Mouse (Mus musculus): Measurements from ENCODE around the gene Map7. TPM values are rescaled to one million over a fixed set of nuclear protein-coding genes. Genes with fewer than 3 reads are reported as not detected.

Map7 gene
- polyA plus RNA-seq, 1 experiment from 2014 or later: 18.4 TPM

DNA sequence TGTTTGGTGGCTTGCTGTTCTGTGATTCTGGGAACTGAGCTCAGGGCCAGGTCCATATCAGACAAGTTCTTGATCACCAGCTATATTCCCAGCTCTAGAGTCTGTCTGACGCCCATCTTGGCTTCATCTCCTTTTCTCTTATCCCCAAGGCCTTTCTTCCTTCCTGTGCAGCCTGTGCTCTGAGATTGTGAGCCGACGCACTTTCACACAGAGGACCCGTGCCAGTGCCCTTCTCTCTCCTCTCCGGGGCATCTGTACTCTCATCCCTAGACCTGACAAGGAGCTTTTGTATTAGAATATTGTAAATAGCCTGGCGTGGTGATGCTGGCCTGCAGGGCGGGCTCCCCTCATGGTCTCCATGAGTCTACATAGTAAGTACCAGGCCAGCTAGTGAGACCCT, 7.1 kb downstream of the Map7 start:
- Histone ChIP-seq H3K9ac (no peak overlapping the region), H3K9me3 (replicated peaks) (no peaks in the 10 kb centered on the region), H3K4me3 (replicated peaks) (no peak overlapping the region), H3K4me1 (no peaks in the 10 kb centered on the region), H3K27ac (replicated peaks) (no peak overlapping the region), H3K27me3 (peaks cover 3% of the 10 kb centered on the region; the same call in 1 of the 2 replicates), H3K4me2 (replicated peaks) (no peak overlapping the region), H3K36me3 (no peaks in the 10 kb centered on the region)
- WGBS: 69% methylated on average over 7 of the region's 7 CpGs
- ATAC-seq (ENCODE audit: insufficient number of reproducible peaks, low FRiP score, low TSS enrichment, low read depth): no peak

DNA sequence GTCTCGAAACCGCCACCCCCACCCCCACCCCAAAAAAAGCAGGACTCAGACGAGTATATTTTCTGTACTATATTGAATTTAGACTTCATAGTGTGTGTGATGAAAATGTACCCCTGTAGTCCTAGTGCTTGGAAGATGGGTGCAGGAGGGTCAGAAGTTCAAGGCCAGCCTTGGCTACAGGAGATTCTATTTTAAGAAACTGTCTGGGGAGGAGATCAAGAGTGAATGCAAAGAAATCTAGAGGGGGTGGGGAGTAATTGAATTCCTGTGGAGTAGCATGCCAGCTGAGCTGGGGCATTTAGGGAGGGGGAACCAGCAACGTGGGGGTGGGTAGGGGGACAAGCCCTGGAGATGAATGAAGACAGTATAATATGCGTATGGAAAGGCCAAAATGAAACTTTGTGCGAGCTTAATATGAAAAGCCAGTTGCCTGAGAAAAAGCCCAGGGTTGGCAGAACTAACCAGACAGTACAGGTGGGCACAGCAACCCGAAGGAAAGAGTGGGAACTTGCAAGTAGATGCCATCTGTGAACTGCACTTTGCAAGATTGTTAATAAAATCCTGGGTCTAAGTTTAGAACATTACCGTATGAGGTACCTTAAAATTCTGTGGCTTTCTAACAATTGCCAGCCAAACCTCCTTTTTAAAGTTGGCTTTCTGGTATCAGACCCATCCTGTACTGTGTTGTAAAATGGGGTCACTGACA, 8.9 kb downstream of the Map7 start:
- 71% methylated on average over 8 of the region's 8 CpGs for WGBS
- no peak for ATAC-seq (ENCODE audit: insufficient number of reproducible peaks, low FRiP score, low TSS enrichment, low read depth)
- no peaks in the 10 kb centered on the region for H3K9me3 ChIP-seq (replicated peaks)

DNA sequence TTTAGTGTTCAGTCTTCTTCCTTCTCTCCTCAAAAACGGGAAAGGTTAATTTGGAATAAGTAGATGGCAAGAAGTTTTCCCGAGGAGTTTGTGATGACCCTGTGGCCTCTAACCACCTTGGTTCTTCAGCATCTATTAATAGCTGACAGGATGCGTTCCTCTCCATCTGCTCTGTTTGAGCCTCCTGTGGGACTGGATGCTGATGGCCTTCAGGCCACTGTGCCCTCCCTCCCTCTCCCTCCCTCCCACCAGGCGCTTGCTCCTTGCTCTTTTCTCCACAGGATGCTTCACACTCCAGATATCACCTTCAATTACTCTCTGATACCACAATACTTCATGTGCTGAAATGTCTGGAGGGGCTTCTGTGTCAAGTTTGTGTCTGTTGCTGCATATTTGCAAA, 10.5 kb downstream of the Map7 start:
- no peak overlapping the region for H3K9ac ChIP-seq
- no peak for ATAC-seq (ENCODE audit: insufficient number of reproducible peaks, low FRiP score, low TSS enrichment, low read depth)

More for the DNA sequence above, 8.9 kb downstream of the Map7 start:
- Histone ChIP-seq H3K36me3 (no peaks in the 10 kb centered on the region), H3K4me1 (no peaks in the 10 kb centered on the region), H3K4me3 (replicated peaks) (no peak overlapping the region), H3K27ac (replicated peaks) (no peak overlapping the region), H3K4me2 (replicated peaks) (no peak overlapping the region), H3K27me3 (no peaks in the 10 kb centered on the region), H3K9ac (no peak overlapping the region)

DNA sequence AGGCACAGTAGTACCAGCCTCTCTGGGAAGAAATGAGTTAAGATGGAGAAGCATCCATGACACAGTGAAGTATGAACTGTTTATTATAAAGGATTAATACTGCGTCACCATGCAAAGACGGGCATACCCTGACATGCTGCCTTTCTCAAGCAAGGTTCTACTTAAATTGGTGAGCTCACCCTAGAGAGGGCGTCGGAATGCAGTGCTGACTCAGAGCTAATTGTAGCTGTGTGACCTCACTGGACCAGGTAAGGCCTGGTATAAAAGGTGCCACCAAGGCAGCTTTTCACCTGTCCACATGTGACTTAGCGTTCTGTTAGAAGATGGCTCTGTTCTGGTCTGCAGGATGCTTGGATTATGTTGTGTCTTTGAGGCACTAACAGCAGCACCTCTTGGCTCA, 11.0 kb downstream of the Map7 start:
- no peak for ATAC-seq (ENCODE audit: insufficient number of reproducible peaks, low FRiP score, low TSS enrichment, low read depth)
- H3K27me3 ChIP-seq: no peaks in the 10 kb centered on the region
- no peak overlapping the region for H3K9ac ChIP-seq
- H3K9me3 ChIP-seq (replicated peaks): no peaks in the 10 kb centered on the region
- WGBS: 74% methylated on average over 5 of the region's 5 CpGs
- no peak overlapping the region for H3K27ac ChIP-seq (replicated peaks)
- no peaks in the 10 kb centered on the region for H3K4me1 ChIP-seq
- H3K4me2 ChIP-seq (replicated peaks): no peak overlapping the region
- H3K36me3 ChIP-seq: no peaks in the 10 kb centered on the region
- no peak overlapping the region for H3K4me3 ChIP-seq (replicated peaks)

More for the DNA sequence above, 10.5 kb downstream of the Map7 start:
- WGBS: 50% methylated on average over 4 of the region's 4 CpGs
- Histone ChIP-seq H3K4me2 (replicated peaks) (no peak overlapping the region), H3K27ac (replicated peaks) (no peak overlapping the region), H3K36me3 (no peaks in the 10 kb centered on the region), H3K4me3 (replicated peaks) (no peak overlapping the region), H3K4me1 (no peaks in the 10 kb centered on the region), H3K27me3 (no peaks in the 10 kb centered on the region), H3K9me3 (replicated peaks) (no peaks in the 10 kb centered on the region)

DNA sequence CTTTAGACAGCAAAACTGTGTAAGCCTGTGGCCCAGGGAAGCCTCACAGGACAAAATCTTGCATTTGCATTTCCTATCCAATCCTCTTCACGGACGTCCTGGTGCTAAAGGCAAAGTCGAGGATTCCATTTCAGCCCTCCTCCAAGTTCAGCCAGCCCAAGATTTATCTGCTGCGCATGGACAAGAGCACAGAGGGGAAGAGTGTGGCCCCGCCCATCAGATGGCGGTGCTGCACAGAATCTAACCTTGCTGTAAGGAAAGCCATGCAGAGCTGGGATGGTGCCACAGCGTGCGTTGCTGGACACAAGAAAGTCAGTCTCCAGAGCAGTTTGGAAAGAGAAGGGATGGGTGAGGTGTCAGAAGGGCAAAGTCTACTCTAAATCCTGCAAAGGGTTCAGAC, 12.6 kb downstream of the Map7 start:
- no peak overlapping the region for H3K4me2 ChIP-seq (replicated peaks)
- no peak overlapping the region for H3K27ac ChIP-seq (replicated peaks)
- no peaks in the 10 kb centered on the region for H3K9me3 ChIP-seq (replicated peaks)
- no peak for ATAC-seq (ENCODE audit: insufficient number of reproducible peaks, low FRiP score, low TSS enrichment, low read depth)
- no peak overlapping the region for H3K4me3 ChIP-seq (replicated peaks)
- H3K9ac ChIP-seq: no peak overlapping the region
- WGBS: 59% methylated on average over 8 of the region's 8 CpGs
- H3K36me3 ChIP-seq: no peaks in the 10 kb centered on the region
- no peaks in the 10 kb centered on the region for H3K4me1 ChIP-seq
- no peaks in the 10 kb centered on the region for H3K27me3 ChIP-seq

DNA sequence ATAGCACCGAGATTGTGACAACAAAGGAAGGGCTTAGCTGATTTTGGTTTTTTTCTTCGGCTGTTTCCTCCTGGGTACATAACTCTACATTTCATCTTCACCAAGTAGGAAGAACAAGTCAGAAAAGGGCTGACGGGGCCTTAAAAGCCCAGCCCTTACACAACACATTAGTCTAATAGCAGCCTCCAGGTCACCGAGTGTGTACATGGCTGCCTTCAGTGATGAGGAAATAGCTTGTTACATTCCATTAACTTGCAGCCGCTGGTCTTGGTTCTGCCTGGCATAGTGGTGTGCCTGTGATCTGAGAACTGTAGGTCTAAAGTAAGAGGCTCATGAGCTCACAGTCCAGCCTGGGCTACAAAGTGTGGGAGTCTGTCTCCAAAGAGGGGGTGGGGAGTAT, 16.5 kb downstream of the Map7 start:
- no peak overlapping the region for H3K4me2 ChIP-seq (replicated peaks)
- H3K9ac ChIP-seq: no peak overlapping the region
- H3K9me3 ChIP-seq (replicated peaks): no peaks in the 10 kb centered on the region
- peaks cover 3% of the 10 kb centered on the region; the same call in 1 of the 2 replicates for H3K4me1 ChIP-seq
- H3K27ac ChIP-seq (replicated peaks): no peak overlapping the region
- no peak overlapping the region for H3K4me3 ChIP-seq (replicated peaks)
- H3K36me3 ChIP-seq: no peaks in the 10 kb centered on the region
- ATAC-seq (ENCODE audit: insufficient number of reproducible peaks, low FRiP score, low TSS enrichment, low read depth): no peak
- 71% methylated on average over 5 of the region's 5 CpGs for WGBS
- H3K27me3 ChIP-seq: no peaks in the 10 kb centered on the region

DNA sequence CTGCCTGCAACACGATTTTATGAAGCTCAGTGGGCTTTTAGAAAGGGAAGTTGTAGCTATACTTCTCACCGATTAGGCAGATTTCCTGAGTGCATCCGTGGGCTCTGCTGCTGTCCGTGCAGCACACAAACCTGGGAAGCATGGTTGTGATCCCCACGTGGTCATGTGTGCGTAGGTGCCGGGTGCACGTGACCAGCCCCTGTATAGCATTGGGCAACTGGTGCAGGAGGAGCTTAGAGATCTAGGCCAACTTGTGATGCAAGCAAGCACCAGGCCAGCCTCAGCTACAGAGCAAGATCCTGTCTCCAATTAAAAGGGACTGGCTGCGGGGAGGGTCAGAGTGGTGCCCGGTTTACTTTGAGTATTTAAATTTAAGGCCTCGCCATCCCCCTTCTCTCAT, 18.5 kb downstream of the Map7 start:
- Histone ChIP-seq H3K4me3 (replicated peaks) (no peak overlapping the region), H3K9ac (no peak overlapping the region), H3K4me2 (replicated peaks) (no peak overlapping the region), H3K27ac (replicated peaks) (no peak overlapping the region), H3K27me3 (no peaks in the 10 kb centered on the region), H3K36me3 (no peaks in the 10 kb centered on the region), H3K9me3 (replicated peaks) (no peaks in the 10 kb centered on the region), H3K4me1 (peaks cover 22% of the 10 kb centered on the region)
- no peak for ATAC-seq (ENCODE audit: insufficient number of reproducible peaks, low FRiP score, low TSS enrichment, low read depth)
- 69% methylated on average over 11 of the region's 11 CpGs for WGBS

DNA sequence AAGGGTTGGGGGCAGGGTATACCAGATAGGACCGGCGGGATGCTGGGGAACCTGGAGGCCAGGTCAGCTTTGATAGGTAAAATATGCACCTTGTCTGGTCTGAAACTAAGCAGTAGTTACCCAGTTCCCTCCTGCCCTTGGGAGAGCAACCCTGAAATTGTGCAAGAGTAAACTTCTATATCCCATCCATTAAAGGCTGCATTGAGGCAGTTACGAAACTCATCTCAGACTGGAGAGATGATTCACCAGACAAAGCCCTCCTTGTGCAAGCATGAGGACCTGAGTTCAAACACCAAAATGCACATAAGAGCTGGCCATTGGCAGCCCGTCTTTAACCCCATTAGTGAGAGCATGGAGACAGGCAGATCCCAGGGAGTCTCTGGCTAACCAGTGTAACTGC, 19.2 kb downstream of the Map7 start:
- ATAC-seq (ENCODE audit: insufficient number of reproducible peaks, low FRiP score, low TSS enrichment, low read depth): no peak
- H3K36me3 ChIP-seq: no peaks in the 10 kb centered on the region
- H3K9me3 ChIP-seq (replicated peaks): no peaks in the 10 kb centered on the region
- H3K27me3 ChIP-seq: no peaks in the 10 kb centered on the region
- H3K9ac ChIP-seq: no peak overlapping the region
- H3K4me3 ChIP-seq (replicated peaks): no peak overlapping the region
- peaks cover 22% of the 10 kb centered on the region for H3K4me1 ChIP-seq
- H3K27ac ChIP-seq (replicated peaks): peak overlapping the region; percentile 22; the same call in 1 of the 2 replicates
- no peak overlapping the region for H3K4me2 ChIP-seq (replicated peaks)
- 81% methylated on average over 4 of the region's 4 CpGs for WGBS

DNA sequence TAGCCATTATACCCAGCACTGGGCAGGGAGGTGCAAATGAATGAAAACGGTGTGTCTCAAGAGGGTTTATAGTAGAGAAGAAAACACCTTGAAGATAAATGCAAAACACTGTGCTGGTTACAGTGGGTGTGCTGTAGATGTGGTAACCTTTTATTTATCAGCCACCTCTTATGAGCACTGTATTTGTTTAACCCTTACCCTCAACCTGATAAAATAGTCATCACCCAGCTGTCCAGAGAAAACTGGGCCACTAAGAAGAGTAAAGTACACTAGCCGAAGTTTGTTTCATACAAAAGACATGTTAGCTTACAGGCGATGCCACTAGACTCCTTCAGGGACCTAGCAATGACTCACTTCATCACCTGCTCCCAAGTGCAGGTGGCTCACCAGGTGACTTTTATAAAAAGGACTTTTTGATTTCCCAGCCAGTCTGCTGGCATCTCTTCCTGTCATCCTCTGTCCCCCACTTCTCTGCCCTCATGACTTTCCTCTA, 21.0 kb downstream of the Map7 start:
- Histone ChIP-seq H3K4me2 (replicated peaks) (no peak overlapping the region), H3K27ac (replicated peaks) (peak overlapping the region; percentile 55; the same call in 1 of the 2 replicates), H3K9ac (no peak overlapping the region)

DNA sequence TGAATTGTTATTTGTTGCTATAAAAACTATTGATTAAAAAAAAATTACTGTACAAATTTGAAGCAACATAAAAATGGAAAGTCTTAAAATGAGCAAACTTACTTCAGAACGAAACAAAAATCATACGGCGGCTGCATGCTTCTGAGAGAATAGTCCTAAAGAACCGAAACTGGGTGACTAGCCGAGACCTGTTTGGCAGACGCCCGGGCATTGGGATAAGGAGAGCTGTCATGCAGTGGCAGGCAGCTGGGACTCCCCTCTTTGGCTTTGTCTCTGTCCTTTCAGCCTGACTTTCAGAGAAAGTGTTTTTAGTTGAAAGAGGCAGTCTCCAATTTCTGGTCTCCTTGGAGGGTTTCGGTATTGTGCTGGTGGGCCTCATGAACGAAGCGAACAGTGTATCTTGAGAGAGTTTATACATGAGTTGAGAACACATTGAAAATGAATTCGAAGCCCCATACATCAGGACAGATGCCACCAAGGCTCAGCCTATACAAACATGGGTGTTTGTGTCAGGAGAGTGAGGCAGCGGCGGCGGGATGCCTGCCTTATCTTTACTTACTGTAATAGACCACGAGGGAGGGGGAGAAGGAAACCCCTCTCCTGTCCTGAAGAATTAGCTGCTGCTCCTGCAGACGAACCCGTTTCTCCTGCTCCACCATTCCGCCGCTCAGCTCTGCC, 21.8 kb downstream of the Map7 start:
- Histone ChIP-seq H3K4me3 (replicated peaks) (peak overlapping the region; percentile 30), H3K9me3 (replicated peaks) (no peaks in the 10 kb centered on the region), H3K27ac (replicated peaks) (peak overlapping the region; percentile 77), H3K4me2 (replicated peaks) (peak overlapping the region; percentile 55), H3K36me3 (no peaks in the 10 kb centered on the region), H3K9ac (no peak overlapping the region), H3K4me1 (peaks cover 22% of the 10 kb centered on the region), H3K27me3 (no peaks in the 10 kb centered on the region)
- no peak for ATAC-seq (ENCODE audit: insufficient number of reproducible peaks, low FRiP score, low TSS enrichment, low read depth)
- WGBS: 18% methylated on average over 19 of the region's 19 CpGs

More for the DNA sequence above, 21.0 kb downstream of the Map7 start:
- no peak for ATAC-seq (ENCODE audit: insufficient number of reproducible peaks, low FRiP score, low TSS enrichment, low read depth)
- 78% methylated on average over 3 of the region's 3 CpGs for WGBS
- H3K27me3 ChIP-seq: no peaks in the 10 kb centered on the region
- no peak overlapping the region for H3K4me3 ChIP-seq (replicated peaks)
- no peaks in the 10 kb centered on the region for H3K9me3 ChIP-seq (replicated peaks)
- H3K36me3 ChIP-seq: no peaks in the 10 kb centered on the region
- peaks cover 22% of the 10 kb centered on the region for H3K4me1 ChIP-seq

DNA sequence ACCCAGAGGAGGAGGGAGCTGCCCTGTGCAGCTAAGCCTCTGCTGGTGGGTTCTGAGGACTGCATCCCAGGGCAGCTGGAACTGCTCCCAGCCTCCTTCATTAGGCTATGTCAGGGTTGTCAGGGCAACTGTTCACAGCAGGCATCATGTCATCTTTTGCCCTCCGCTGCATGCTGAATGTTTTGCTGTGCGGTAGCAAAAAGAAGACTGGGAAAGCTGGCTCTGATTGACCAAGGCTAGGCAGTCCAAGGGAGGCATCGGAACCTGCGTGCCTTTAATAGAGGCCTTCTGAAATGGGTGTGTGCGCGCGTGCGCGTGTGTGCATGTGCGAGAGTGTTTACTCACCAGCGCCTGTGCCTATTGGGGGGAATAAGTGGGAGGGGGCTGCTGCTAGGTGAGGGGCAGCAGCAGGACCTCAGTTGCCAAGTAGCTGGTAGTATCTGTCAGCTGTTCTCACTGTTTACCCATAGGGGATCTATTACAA, 22.4 kb downstream of the Map7 start:
- 35% methylated on average over 11 of the region's 11 CpGs for WGBS
- Histone ChIP-seq H3K27ac (replicated peaks) (peak overlapping the region; percentile 77), H3K4me1 (peaks cover 22% of the 10 kb centered on the region), H3K9ac (no peak overlapping the region), H3K4me3 (replicated peaks) (peak overlapping the region; percentile 30), H3K27me3 (no peaks in the 10 kb centered on the region), H3K9me3 (replicated peaks) (no peaks in the 10 kb centered on the region), H3K4me2 (replicated peaks) (peak overlapping the region; percentile 55), H3K36me3 (no peaks in the 10 kb centered on the region)
- ATAC-seq (ENCODE audit: insufficient number of reproducible peaks, low FRiP score, low TSS enrichment, low read depth): peak; percentile 85

Data from embryonic facial prominence, embryonic 15.5 days (tissue).